ENCODE assay signal across 8 mouse cellular contexts in genomic region chr5:65863349-65863749, GRCm38 (mm10). TPM values are rescaled to one million over a fixed set of nuclear protein-coding genes. Genes with fewer than 3 reads are reported as not detected.
DNase-seq lines count a peak whose midpoint lies in the region; ATAC-seq and TF ChIP-seq lines count a peak whose summit lies in the region.

No protein-coding gene starts in this region.

- no peaks in the 10 kb centered on the region for H3K27me3 ChIP-seq in liver, embryonic 14.5 days (ENCODE audit: control insufficient read depth, insufficient read depth, low read length)
- H3K27me3 ChIP-seq in spleen, adult 2 months (ENCODE audit: control insufficient read depth, insufficient read depth, low read length), result no peaks in the 10 kb centered on the region
- H3K27me3 ChIP-seq in hindbrain, embryonic 14.5 days (ENCODE audit: control insufficient read depth, insufficient read depth, low read length), result no peaks in the 10 kb centered on the region

- 18% methylated on average over 12 of the region's 12 CpGs for WGBS in liver, embryonic 14.5 days (ENCODE audit: insufficient replicate concordance)
- whole genome bisulfite sequencing in spleen, adult 2 months, result 3% methylated on average over 12 of the region's 12 CpGs
- 85% methylated on average over 12 of the region's 12 CpGs for WGBS in hindbrain, embryonic 14.5 days

- no peak for TF ChIP-seq CTCF in liver, embryonic 14.5 days (IDR thresholded peaks at IDR 0.05; ENCODE audit: low read depth)
- TF ChIP-seq CTCF in spleen, adult 2 months (IDR thresholded peaks at IDR 0.05; ENCODE audit: extremely low read depth, insufficient read depth, insufficient read length, insufficient replicate concordance), result no peak

- no peaks in the 10 kb centered on the region for H3K36me3 ChIP-seq in liver, embryonic 14.5 days (replicated peaks; ENCODE audit: control insufficient read depth, insufficient read depth, low read depth)
- peaks cover 1% of the 10 kb centered on the region; the same call in 1 of the 2 replicates for H3K36me3 ChIP-seq in spleen, adult 2 months (ENCODE audit: control insufficient read depth, insufficient read depth, low read length)
- no peaks in the 10 kb centered on the region for H3K36me3 ChIP-seq in hindbrain, embryonic 14.5 days (replicated peaks; ENCODE audit: control insufficient read depth, insufficient read depth)

- H3K27ac ChIP-seq in liver, embryonic 14.5 days, result no peak overlapping the region
- peak overlapping the region; percentile 97 for H3K27ac ChIP-seq in spleen, adult 2 months (ENCODE audit: insufficient read depth, low read length)
- no peak overlapping the region for H3K27ac ChIP-seq in hindbrain, embryonic 14.5 days

- peak; percentile 45 for ATAC-seq in erythroid progenitor cell, adult 5-6 weeks (replicated peaks; ENCODE audit: low FRiP score, poor library complexity, severe bottlenecking)
- ATAC-seq in liver, embryonic 14.5 days (ENCODE audit: insufficient read depth), result no peak
- ATAC-seq in hindbrain, embryonic 14.5 days (ENCODE audit: low FRiP score), result no peak

- DNase-seq in layer of hippocampus, adult 9-11 months, result peak; percentile 38
- DNase-seq in layer of hippocampus, postnatal 25 days (ENCODE audit: extremely low spot score in 1 of 2, low spot score in 1 of 2), result no peak
- peak; percentile 12 to 42 (median 17) for DNase-seq in liver, embryonic 14.5 days (ENCODE audit: low read depth in 3 of 3, low spot score in 3 of 3)
- DNase-seq in spleen, adult 2 months (ENCODE audit: low read depth in 1 of 2, low spot score in 2 of 2), result peak; percentile 90
- no peak for DNase-seq in ovary, postnatal 14 days (ENCODE audit: low spot score)
- DNase-seq in cerebellum, postnatal 10 days, result no peak
- no peak for DNase-seq in hindbrain, embryonic 14.5 days (ENCODE audit: low spot score)

- TF ChIP-seq EP300 in liver, embryonic 14.5 days (IDR thresholded peaks at IDR 0.05; ENCODE audit: low read depth), result no peak

- peak; percentile 86 for TF ChIP-seq POLR2A in spleen, adult 2 months (IDR thresholded peaks at IDR 0.05; ENCODE audit: low read depth, low read length)

- peak overlapping the region; percentile 31 to 50 for H3K4me3 ChIP-seq in liver, embryonic 14.5 days (ENCODE audit: insufficient read depth in 1 of 2, low read depth in 2 of 2, low read length in 2 of 2)
- H3K4me3 ChIP-seq in spleen, adult 2 months (ENCODE audit: extremely low read depth, insufficient read depth, insufficient read length), result peak overlapping the region; percentile 81
- no peak overlapping the region for H3K4me3 ChIP-seq in hindbrain, embryonic 14.5 days (replicated peaks; ENCODE audit: low read length)

- peak overlapping the region; percentile 42 for H3K4me2 ChIP-seq in liver, embryonic 14.5 days (ENCODE audit: low read depth)
- H3K4me2 ChIP-seq in hindbrain, embryonic 14.5 days (replicated peaks), result no peak overlapping the region

- H3K9ac ChIP-seq in liver, embryonic 14.5 days (replicated peaks), result 0 out of 2 replicates have a peak overlapping the region, but pooled peaks have one; percentile 11
- no peak overlapping the region for H3K9ac ChIP-seq in hindbrain, embryonic 14.5 days

- H3K4me1 ChIP-seq in liver, embryonic 14.5 days (replicated peaks; ENCODE audit: control insufficient read depth in 2 of 2, insufficient read depth in 2 of 2, low read length in 1 of 2), result peaks cover 0 to 7% of the 10 kb centered on the region in 2 experiments; a peak in 1 of 4 replicates
- H3K4me1 ChIP-seq in spleen, adult 2 months (ENCODE audit: control insufficient read depth, insufficient read depth, insufficient read length), result peaks cover 26% of the 10 kb centered on the region; the same call in 1 of the 2 replicates
- no peaks in the 10 kb centered on the region for H3K4me1 ChIP-seq in hindbrain, embryonic 14.5 days (replicated peaks; ENCODE audit: control insufficient read depth, insufficient read depth, low read length)

- no peaks in the 10 kb centered on the region for H3K9me3 ChIP-seq in liver, embryonic 14.5 days (ENCODE audit: control insufficient read depth, low read length)
- no peaks in the 10 kb centered on the region for H3K9me3 ChIP-seq in hindbrain, embryonic 14.5 days (ENCODE audit: control insufficient read depth, low read length)

RNA-seq across cellular contexts. Expression of gene Rhoh, which starts 2.3 kb away (rescaled TPM):
- total RNA-seq in layer of hippocampus, postnatal 25 days (2021), result 1 to 10 TPM in 1 of 2 experiments, under 1 TPM in 1; 0.81 to 1.1 TPM
- total RNA-seq in erythroid progenitor cell, adult 5-6 weeks (2015; ENCODE audit: low replicate concordance), result 4.3 and 12.2 TPM in 2 replicates
- total RNA-seq in erythroid progenitor cell, adult 5-6 weeks (2017; ENCODE audit: low replicate concordance), result 6.4 and 22.1 TPM in 2 replicates
- 0.79 and 0.81 TPM in 2 replicates for polyA plus RNA-seq in liver, embryonic 14.5 days (2012; rRNA removed)
- 1.0 and 1.1 TPM in 2 replicates for polyA plus RNA-seq in liver, embryonic 14.5 days (2014; fragmentation: Nextera tagmentation; extraction: Ambion mirVana)
- polyA plus RNA-seq in spleen, adult 2 months (2012; rRNA removed), result 28.0 and 33.6 TPM in 2 replicates
- polyA plus RNA-seq in hindbrain, embryonic 14.5 days (2014; fragmentation: Nextera tagmentation; extraction: Ambion mirVana), result 0.52 TPM in 2 replicates

Comparison
In these comparisons a context has a peak if more than half of its experiments do, and no peak if none do; other contexts are left out.
1. DNase-seq: peak in layer of hippocampus, adult 9-11 months (single experiment), liver, embryonic 14.5 days (3 of 3) and spleen, adult 2 months (2 of 2); none in layer of hippocampus, postnatal 25 days (0 of 2), ovary, postnatal 14 days (single experiment), cerebellum, postnatal 10 days (0 of 2) and hindbrain, embryonic 14.5 days (single experiment).
2. RNA of gene Rhoh, which starts 2.3 kb away (polyA plus RNA-seq): 28.0 to 33.6 TPM in spleen, adult 2 months; 0.79 to 1.1 TPM in liver, embryonic 14.5 days and 0.52 TPM in hindbrain, embryonic 14.5 days; every median in the first group is over 10 times any median in the second.